Mouse (Mus musculus) left cerebral cortex, adult 2 months (tissue): Measurements from ENCODE around the gene Cfap157. TPM values are rescaled to one million over a fixed set of nuclear protein-coding genes. Genes with fewer than 3 reads are reported as not detected.

Experiments used
- DNase-seq, 2 experiments: peaks; one replicate each; pipeline ENCODE4 v3.0.0; 2021 to 2022; ENCODE audit warnings: low spot score in 2 of 2, mixed read lengths in 1 of 2; ENCODE audit errors: extremely low spot score in 1 of 2
- H3K27ac ChIP-seq: fragments of 200-600 bp; 2 replicates; pipeline ENCODE4 v1.8.1; 2022
- H3K4me3 ChIP-seq: fragments of 200-600 bp; 2 replicates; pipeline ENCODE4 v1.8.1; 2022
- CTCF ChIP-seq: fragments of 200-600 bp; IDR thresholded peaks from 2 replicates; pipeline ENCODE4 v1.8.1; 2022; ENCODE audit warnings: antibody characterized with exemption, mild to moderate bottlenecking, moderate library complexity
- intact Hi-C: fragments of 180-260 bp; cut with DNase I; formaldehyde crosslinking; loops from one replicate; pipeline ENCODE4 v1.15.1; 2025
- total RNA-seq, 2 experiments: library from RNA; stranded (reverse); gene quantifications; 2 replicates each; pipeline ENCODE4 v1.2.3; 2021

Cfap157 gene
- total RNA-seq, 2 experiments from 2014 or later: 0.20 to 0.61 TPM

GRCm38 (mm10) chr2:32816946-32817581 lies 32.8 kb upstream of the Cfap157 start:
- intact Hi-C loops: loop anchor here (2.0 kb wide), 1 partner anchor 30 kb away; the partner anchor contains the start of gene Stxbp1
- no peak for TF ChIP-seq CTCF
- Histone ChIP-seq H3K4me3 (no peak overlapping the region), H3K27ac (peak overlapping the region; percentile 38)
- peak; percentile 37 to 58 for DNase-seq

GRCm38 (mm10) chr2:32816497-32816896 lies 32.3 kb upstream of the Cfap157 start:
- H3K27ac ChIP-seq: peak overlapping the region; percentile 68
- no peak for TF ChIP-seq CTCF
- intact Hi-C loops: loop anchor here (2.0 kb wide), 1 partner anchor 30 kb away; the partner anchor contains the start of gene Stxbp1
- no peak overlapping the region for H3K4me3 ChIP-seq
- DNase-seq: no peak

- no peak for DNase-seq
- intact Hi-C loops: no loop called here
- no peak for TF ChIP-seq CTCF
- Histone ChIP-seq H3K4me3 (no peak overlapping the region), H3K27ac (no peak overlapping the region)
Measured at GRCm38 (mm10) chr2:32811959-32812358, 27.7 kb upstream of the Cfap157 start.

GRCm38 (mm10) chr2:32808816-32809566 lies 24.8 kb upstream of the Cfap157 start:
- Histone ChIP-seq H3K4me3 (no peak overlapping the region), H3K27ac (no peak overlapping the region)
- intact Hi-C loops: no loop called here
- no peak for TF ChIP-seq CTCF
- no peak for DNase-seq

- no peak for DNase-seq
- H3K27ac ChIP-seq: peak overlapping the region; percentile 74
- intact Hi-C loops: no loop called here
- no peak overlapping the region for H3K4me3 ChIP-seq
- no peak for TF ChIP-seq CTCF
Measured at GRCm38 (mm10) chr2:32798251-32798962, 14.2 kb upstream of the Cfap157 start.

- intact Hi-C loops: no loop called here
- TF ChIP-seq CTCF: no peak
- Histone ChIP-seq H3K27ac (no peak overlapping the region; the same call in 1 of the 2 replicates), H3K4me3 (no peak overlapping the region)
- DNase-seq: no peak
Measured at GRCm38 (mm10) chr2:32795748-32796418, 11.7 kb upstream of the Cfap157 start.

- DNase-seq: no peak
- intact Hi-C loops: no loop called here
- no peak for TF ChIP-seq CTCF
- no peak overlapping the region for H3K4me3 ChIP-seq
- H3K27ac ChIP-seq: no peak overlapping the region
Measured at GRCm38 (mm10) chr2:32791297-32791696, 7.1 kb upstream of the Cfap157 start.

- DNase-seq: no peak
- no peak for TF ChIP-seq CTCF
- Histone ChIP-seq H3K27ac (no peak overlapping the region; the same call in 1 of the 2 replicates), H3K4me3 (no peak overlapping the region)
- intact Hi-C loops: no loop called here
Measured at GRCm38 (mm10) chr2:32788581-32788980, 4.4 kb upstream of the Cfap157 start.

- Histone ChIP-seq H3K27ac (no peak overlapping the region), H3K4me3 (no peak overlapping the region)
- no peak for DNase-seq
- peak; percentile 64 for TF ChIP-seq CTCF
- intact Hi-C loops: no loop called here
Measured at GRCm38 (mm10) chr2:32787176-32787575, 2.9 kb upstream of the Cfap157 start.

- intact Hi-C loops: no loop called here
- no peak overlapping the region for H3K27ac ChIP-seq
- no peak overlapping the region for H3K4me3 ChIP-seq
- no peak for DNase-seq
- no peak for TF ChIP-seq CTCF
Measured at GRCm38 (mm10) chr2:32781710-32782109, 2.5 kb downstream of the Cfap157 start.

- DNase-seq: no peak
- Histone ChIP-seq H3K4me3 (no peak overlapping the region), H3K27ac (no peak overlapping the region)
- intact Hi-C loops: loop anchor here (1.0 to 5.0 kb wide), 3 partner anchors 78 to 148 kb away; no protein-coding TSS in a partner anchor
- TF ChIP-seq CTCF: no peak
Measured at GRCm38 (mm10) chr2:32779714-32780113, 4.5 kb downstream of the Cfap157 start.
